Mouse (Mus musculus): ENCODE results near the gene Myh1.

DNA sequence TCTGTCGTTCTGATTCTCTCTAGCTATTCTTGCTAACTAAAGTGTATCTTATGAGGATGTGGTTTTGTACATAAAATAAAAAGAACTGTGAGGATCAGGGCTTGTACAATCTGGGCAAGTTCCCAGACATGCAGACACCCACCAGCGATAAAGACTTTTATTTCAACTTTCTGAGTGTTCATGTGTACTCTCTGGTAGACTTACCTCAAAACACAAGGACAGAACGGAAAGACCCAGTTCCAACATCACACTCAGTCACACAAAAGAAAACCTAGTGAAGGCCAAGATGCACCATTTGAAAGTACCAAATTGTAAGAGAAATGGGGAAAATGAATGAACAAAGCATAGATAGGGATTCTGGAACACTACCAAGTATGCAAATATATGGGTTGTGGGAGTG is 28.9 kb downstream of the Myh1 start:
- no peak for TF ChIP-seq CTCF (IDR thresholded peaks at IDR 0.05; ENCODE audit: low read depth)
- TF ChIP-seq EP300 (IDR thresholded peaks at IDR 0.05; ENCODE audit: low read depth), result no peak
